Mouse (Mus musculus) stomach, embryonic 14.5 days (tissue): Measurements from ENCODE around the gene Ncaph. TPM values are rescaled to one million over a fixed set of nuclear protein-coding genes. Genes with fewer than 3 reads are reported as not detected.
A peak's percentile ranks its signal among the peaks of the same experiment; 100 is the strongest.
"Not testable (repeated sequence)": the region's sequence is repeated elsewhere in the genome, so short reads cannot be mapped to it uniquely, and the experiment has no call there.

Experiments used
- ATAC-seq: fragments of 200-750 bp; cut with Nextera tagmentation; 2 replicates; pipeline ENCODE4 v1.8.0; 2017; ENCODE audit warnings: low read depth, moderate TSS enrichment; ENCODE audit not compliant: insufficient number of reproducible peaks, insufficient read depth, low FRiP score
- H3K27ac ChIP-seq: fragments of 300-500 bp; sonication (generic); 2 replicates; pipeline ENCODE4 v1.5.1; 2014; ENCODE audit warnings: mild to moderate bottlenecking, low read length, moderate library complexity, mixed read lengths
- H3K27me3 ChIP-seq: fragments of 300-500 bp; sonication (generic); 2 replicates; pipeline ENCODE4 v1.6.1; 2014; ENCODE audit warnings: low read length, control low read depth, mixed read lengths; ENCODE audit not compliant: control insufficient read depth, insufficient read depth
- H3K36me3 ChIP-seq: fragments of 300-500 bp; sonication (generic); 2 replicates; pipeline ENCODE4 v1.6.1; 2014; ENCODE audit warnings: mild to moderate bottlenecking, control low read depth, low read length, moderate library complexity, mixed read lengths; ENCODE audit not compliant: control insufficient read depth, insufficient read depth
- H3K4me1 ChIP-seq: fragments of 300-500 bp; sonication (generic); 2 replicates; pipeline ENCODE4 v1.6.1; 2014; ENCODE audit warnings: low read length, control low read depth, mixed read lengths; ENCODE audit not compliant: control insufficient read depth, insufficient read depth
- H3K4me2 ChIP-seq: fragments of 300-500 bp; sonication (generic); replicated peaks from 2 replicates; pipeline ENCODE4 v1.6.1; 2014; ENCODE audit warnings: low read depth, low read length, control low read depth
- H3K4me3 ChIP-seq: fragments of 300-500 bp; sonication (generic); 2 replicates; pipeline ENCODE4 v1.5.1; 2014; ENCODE audit warnings: low read depth, low read length, control low read depth
- H3K9ac ChIP-seq: fragments of 300-500 bp; sonication (generic); replicated peaks from 2 replicates; pipeline ENCODE4 v1.6.1; 2014; ENCODE audit warnings: low read depth, mild to moderate bottlenecking, control low read depth, low read length, moderate library complexity, mixed read lengths
- H3K9me3 ChIP-seq: fragments of 300-500 bp; sonication (generic); 2 replicates; pipeline ENCODE4 v1.6.1; 2016; ENCODE audit warnings: low read depth, low read length, control low read depth; ENCODE audit not compliant: control insufficient read depth
- WGBS: fragments of 180-500 bp; shearing (Covaris S2); extraction: QIAGEN DNeasy Blood & Tissue Kit; methylation state at CpG from one replicate; pipeline ENCODE4 v1.1.7; 2014; 5-methylcytosine and 5-hydroxymethylcytosine counted together
- polyA plus RNA-seq: library from polyadenylated mRNA; unstranded; fragments of >200 nt; fragmentation: Nextera tagmentation; extraction: Ambion mirVana; gene quantifications from 2 replicates; pipeline ENCODE4 v1.2.1, GENCODE M21; 2014

The Ncaph gene
- polyA plus RNA-seq, 1 experiment from 2014 or later, result 81.4 TPM

DNA sequence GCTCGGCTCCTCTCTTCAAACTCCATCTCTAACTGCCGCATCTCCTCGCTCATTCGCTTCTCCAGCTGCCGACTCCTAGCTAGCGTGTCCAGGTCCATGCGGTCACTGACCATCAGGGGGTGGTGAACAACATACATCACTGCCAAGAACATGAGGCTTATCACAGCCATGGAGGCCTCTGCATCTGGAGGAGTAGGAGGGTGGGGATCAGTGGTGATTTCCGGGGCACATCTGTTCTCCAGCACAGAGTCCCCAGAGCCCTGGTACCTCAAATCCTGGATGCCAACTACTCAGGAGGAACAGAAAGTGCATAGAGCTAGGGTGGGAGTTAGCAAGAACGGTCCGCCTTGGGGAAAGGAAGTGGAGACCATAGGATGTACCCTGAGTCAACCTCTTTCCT is 8.3 kb upstream of the Ncaph start:
- Histone ChIP-seq H3K4me1 (peaks cover 19% of the 10 kb centered on the region), H3K36me3 (peaks cover 11% of the 10 kb centered on the region; the same call in 1 of the 2 replicates), H3K27ac (no peak overlapping the region), H3K9me3 (no peaks in the 10 kb centered on the region), H3K4me3 (peak overlapping the region; percentile 64), H3K9ac (no peak overlapping the region), H3K4me2 (peak overlapping the region; percentile 93), H3K27me3 (no peaks in the 10 kb centered on the region)
- no peak for ATAC-seq
- 80% methylated on average over 10 of the region's 10 CpGs for WGBS

DNA sequence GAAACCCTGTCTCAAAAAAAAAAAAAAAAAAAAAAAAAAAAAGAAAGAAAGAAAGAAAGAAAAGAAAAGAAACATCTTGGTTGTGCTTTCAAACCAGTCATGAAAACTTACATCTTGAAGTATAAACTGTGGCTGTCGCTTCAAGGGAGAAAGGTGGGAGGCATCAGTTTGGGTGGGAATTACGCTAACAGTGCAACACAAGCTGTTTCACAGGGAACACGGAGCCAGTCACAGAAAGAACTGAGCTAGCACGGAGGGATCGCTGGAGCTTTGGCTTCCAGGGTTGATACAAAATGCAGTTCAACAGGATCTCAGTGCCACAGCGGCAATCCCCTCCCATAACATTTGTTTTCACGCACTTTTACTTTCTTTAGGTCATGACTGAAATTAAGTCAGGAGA is 6.3 kb upstream of the Ncaph start:
- Histone ChIP-seq H3K4me2 (no peak overlapping the region), H3K4me1 (peaks cover 21% of the 10 kb centered on the region), H3K27me3 (no peaks in the 10 kb centered on the region), H3K4me3 (no peak overlapping the region), H3K9me3 (no peaks in the 10 kb centered on the region), H3K9ac (no peak overlapping the region), H3K36me3 (peaks cover 11% of the 10 kb centered on the region; the same call in 1 of the 2 replicates), H3K27ac (no peak overlapping the region)
- no peak for ATAC-seq
- WGBS, result 91% methylated on average over 7 of the region's 7 CpGs

DNA sequence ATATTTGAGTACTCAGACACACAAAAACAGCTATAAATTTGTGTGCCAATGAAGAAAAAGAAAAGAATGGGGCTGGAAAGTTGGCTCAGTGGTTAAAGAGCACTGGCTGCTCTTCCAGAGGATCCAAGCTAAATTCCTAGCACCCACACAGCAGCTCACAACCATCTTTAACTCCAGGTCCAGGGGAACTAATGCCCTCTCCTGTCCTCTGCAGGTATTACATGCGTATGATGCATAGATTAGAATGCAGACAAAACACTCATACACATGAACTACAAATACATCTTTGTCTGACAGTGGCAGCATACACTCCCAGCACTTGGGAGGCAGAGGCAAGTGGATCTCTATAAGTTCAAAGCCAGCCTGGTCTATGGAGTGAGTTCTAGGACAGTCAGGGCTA is 5.9 kb upstream of the Ncaph start:
- Histone ChIP-seq H3K36me3 (peaks cover 11% of the 10 kb centered on the region; the same call in 1 of the 2 replicates), H3K4me2 (no peak overlapping the region), H3K4me1 (peaks cover 21% of the 10 kb centered on the region), H3K27ac (no peak overlapping the region), H3K9ac (no peak overlapping the region), H3K27me3 (no peaks in the 10 kb centered on the region), H3K4me3 (no peak overlapping the region), H3K9me3 (no peaks in the 10 kb centered on the region)
- WGBS, result 100% methylated on average over 1 of the region's 1 CpGs
- no peak for ATAC-seq

DNA sequence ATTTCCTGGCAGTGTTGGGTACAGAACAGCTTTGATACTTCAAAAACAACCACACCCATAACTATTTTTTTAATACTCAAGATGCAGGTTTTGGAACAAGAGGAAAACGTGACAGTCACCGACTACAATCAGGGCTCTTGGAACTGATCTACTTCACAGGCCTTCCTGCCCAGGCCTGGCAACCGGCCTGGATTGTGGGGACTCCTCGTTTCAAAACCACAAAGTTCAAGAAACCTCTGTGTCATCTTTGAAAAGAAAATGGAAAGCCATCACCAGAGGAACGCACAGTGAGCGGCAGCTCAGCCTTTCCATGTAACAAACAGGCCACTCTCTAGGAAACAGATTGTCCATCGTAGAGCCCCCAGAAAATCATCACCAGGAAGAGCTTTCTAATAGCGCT is 5.3 kb upstream of the Ncaph start:
- no peak overlapping the region for H3K4me2 ChIP-seq
- 93% methylated on average over 8 of the region's 8 CpGs for WGBS
- H3K9ac ChIP-seq, result no peak overlapping the region
- peaks cover 11% of the 10 kb centered on the region; the same call in 1 of the 2 replicates for H3K36me3 ChIP-seq
- no peaks in the 10 kb centered on the region for H3K27me3 ChIP-seq
- peaks cover 26% of the 10 kb centered on the region for H3K4me1 ChIP-seq
- no peak for ATAC-seq
- H3K4me3 ChIP-seq, result no peak overlapping the region
- H3K9me3 ChIP-seq, result no peaks in the 10 kb centered on the region
- H3K27ac ChIP-seq, result no peak overlapping the region

DNA sequence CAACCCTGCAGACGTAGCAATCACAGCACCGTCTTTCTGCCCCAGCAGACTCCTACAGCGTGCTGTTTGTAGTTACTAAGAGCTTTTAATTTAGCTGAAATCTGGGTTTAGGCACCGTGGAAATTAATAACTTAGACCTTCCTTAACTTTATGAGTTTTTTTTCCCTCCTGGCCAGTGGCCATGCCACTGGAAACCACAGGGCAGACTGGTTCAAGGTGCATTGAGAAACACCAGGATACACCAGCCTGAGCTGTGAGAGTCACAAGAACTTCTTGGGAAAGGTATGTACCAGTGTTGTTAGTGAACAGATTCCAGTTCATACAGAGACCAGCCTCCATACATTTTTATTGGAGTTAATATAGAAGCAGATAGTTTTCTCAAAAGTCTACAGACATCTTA is 4.7 kb upstream of the Ncaph start:
- no peak for ATAC-seq
- Histone ChIP-seq H3K27ac (peak overlapping the region; percentile 50; the same call in 1 of the 2 replicates), H3K4me3 (no peak overlapping the region), H3K36me3 (peaks cover 11% of the 10 kb centered on the region; the same call in 1 of the 2 replicates), H3K4me2 (no peak overlapping the region), H3K9me3 (no peaks in the 10 kb centered on the region), H3K4me1 (peaks cover 24% of the 10 kb centered on the region), H3K27me3 (no peaks in the 10 kb centered on the region), H3K9ac (no peak overlapping the region)
- 74% methylated on average over 4 of the region's 4 CpGs for WGBS

DNA sequence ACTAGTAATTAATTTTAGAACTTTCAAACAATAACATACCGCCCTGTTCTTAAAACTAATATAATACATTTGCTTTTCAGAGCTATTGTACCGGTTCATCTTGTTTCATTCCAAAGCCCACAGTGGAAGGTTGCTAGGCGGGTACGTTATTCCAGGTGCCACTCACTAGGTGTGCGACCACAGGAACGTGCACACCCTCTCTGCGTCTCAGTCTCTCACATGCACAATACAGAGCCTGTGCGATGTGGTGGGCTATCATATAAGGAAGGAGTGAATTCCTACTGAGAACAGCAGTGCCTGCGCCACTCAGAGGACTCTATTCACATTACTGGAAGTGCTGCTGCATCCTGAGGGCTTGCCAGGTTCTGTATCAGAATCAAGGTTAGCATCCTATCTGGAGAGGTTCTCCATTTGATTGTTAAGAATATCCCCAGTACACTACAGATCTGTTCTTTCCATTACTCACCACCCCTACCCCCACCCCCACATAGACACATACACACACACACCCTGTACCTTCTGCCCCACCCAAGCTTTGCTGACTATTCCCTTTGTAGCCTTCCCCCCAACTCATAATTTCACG is 4.2 kb upstream of the Ncaph start:
- Histone ChIP-seq H3K27ac (peak overlapping the region; percentile 50; the same call in 1 of the 2 replicates), H3K9me3 (no peaks in the 10 kb centered on the region), H3K9ac (no peak overlapping the region), H3K27me3 (no peaks in the 10 kb centered on the region), H3K36me3 (peaks cover 11% of the 10 kb centered on the region; the same call in 1 of the 2 replicates), H3K4me3 (no peak overlapping the region), H3K4me2 (no peak overlapping the region), H3K4me1 (peaks cover 25% of the 10 kb centered on the region)
- 48% methylated on average over 10 of the region's 10 CpGs for WGBS
- ATAC-seq, result no peak

DNA sequence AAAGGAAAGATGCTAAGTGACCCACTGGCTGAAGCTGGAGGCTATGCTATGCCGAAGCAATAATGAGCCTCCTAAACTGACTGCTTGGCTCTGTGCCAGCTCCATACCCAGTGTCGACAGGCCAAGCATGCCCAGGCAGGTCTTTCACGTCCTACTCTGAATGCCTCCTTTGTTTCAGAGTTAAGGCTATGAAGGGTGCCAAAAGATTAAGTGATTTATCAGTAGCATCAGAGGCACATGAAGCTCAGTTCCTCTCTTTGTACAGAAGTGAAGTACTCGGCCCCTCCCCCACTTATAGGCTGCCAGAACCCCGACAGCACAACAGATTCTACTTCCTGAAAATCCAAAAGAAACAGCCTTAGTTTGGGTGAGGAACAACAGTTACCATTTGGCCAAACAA is 3.2 kb upstream of the Ncaph start:
- Histone ChIP-seq H3K27ac (peak overlapping the region; percentile 50; the same call in 1 of the 2 replicates), H3K4me1 (peaks cover 25% of the 10 kb centered on the region), H3K4me3 (no peak overlapping the region), H3K27me3 (no peaks in the 10 kb centered on the region), H3K9ac (no peak overlapping the region), H3K4me2 (no peak overlapping the region), H3K9me3 (no peaks in the 10 kb centered on the region), H3K36me3 (peaks cover 11% of the 10 kb centered on the region; the same call in 1 of the 2 replicates)
- ATAC-seq, result peak; percentile 57
- WGBS, result 14% methylated on average over 5 of the region's 5 CpGs

DNA sequence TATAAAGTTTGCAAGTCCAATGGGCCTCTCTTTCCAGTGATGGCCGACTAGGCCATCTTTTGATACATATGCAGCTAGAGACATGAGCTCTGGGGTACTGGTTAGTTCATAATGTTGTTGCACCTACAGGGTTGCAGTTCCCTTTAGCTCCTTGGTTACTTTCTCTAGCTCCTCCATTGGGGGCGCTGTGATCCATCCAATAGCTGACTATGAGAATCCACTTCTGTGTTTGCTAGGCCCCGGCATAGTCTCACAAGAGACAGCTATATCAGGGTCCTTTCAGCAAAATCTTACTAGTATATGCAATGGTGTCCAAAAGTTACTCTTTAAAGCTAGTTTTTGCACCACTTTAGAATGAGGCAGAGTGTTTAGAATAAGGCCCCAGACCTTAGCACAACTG is 1.5 kb upstream of the Ncaph start:
- not testable (repeated sequence) for H3K27me3 ChIP-seq

DNA sequence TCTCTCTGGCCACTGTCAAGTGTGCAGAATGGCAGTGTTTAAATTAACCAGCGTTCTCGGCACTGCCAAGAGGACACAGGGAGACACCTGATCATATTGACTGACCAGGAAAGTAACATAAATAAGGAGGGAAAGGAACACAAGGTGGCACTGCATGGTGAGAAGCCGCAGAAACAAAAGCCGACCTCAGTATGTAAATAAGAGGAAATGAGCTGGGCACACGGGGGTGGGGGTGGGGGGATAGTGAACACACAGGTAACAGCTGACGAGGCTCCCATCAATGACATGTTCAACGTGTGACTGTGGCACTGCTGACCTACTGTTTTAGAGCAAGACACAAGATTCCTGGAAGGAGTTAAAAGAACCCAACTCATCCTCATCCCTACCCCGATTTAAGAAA is 2.4 kb downstream of the Ncaph start:
- Histone ChIP-seq H3K36me3 (peaks cover 12% of the 10 kb centered on the region; the same call in 1 of the 2 replicates), H3K9ac (no peak overlapping the region), H3K27me3 (no peaks in the 10 kb centered on the region), H3K27ac (no peak overlapping the region), H3K4me3 (no peak overlapping the region), H3K9me3 (no peaks in the 10 kb centered on the region), H3K4me1 (peaks cover 16% of the 10 kb centered on the region), H3K4me2 (no peak overlapping the region)
- ATAC-seq, result no peak
- 56% methylated on average over 8 of the region's 8 CpGs for WGBS

More for the DNA sequence above, 1.5 kb upstream of the Ncaph start:
- not testable (repeated sequence) for H3K4me2 ChIP-seq, ATAC-seq, H3K27ac ChIP-seq, H3K4me3 ChIP-seq, H3K9me3 ChIP-seq, H3K9ac ChIP-seq, H3K36me3 ChIP-seq
- H3K4me1 ChIP-seq, result peaks cover 22% of the 10 kb centered on the region
- 43% methylated on average over 2 of the region's 3 CpGs for WGBS
